Mouse (Mus musculus) liver, embryonic 11.5 days (tissue): ENCODE measurements around the gene Dnajc13. TPM values are rescaled to one million over a fixed set of nuclear protein-coding genes. Genes with fewer than 3 reads are reported as not detected.

Experiments
- ATAC-seq: fragments of 200-750 bp; cut with Nextera tagmentation; replicated peaks from 2 replicates; pipeline ENCODE4 v1.8.0; 2017; ENCODE audit warnings: moderate number of reproducible peaks, mild to moderate bottlenecking, moderate TSS enrichment, moderate library complexity; ENCODE audit not compliant: low FRiP score
- DNase-seq: peaks from one replicate; pipeline ENCODE4 v3.0.0-alpha.2; 2017; ENCODE audit warnings: low spot score
- H3K27ac ChIP-seq: fragments of 300-500 bp; sonication (generic); 2 replicates; pipeline ENCODE4 v1.5.1; 2014; ENCODE audit warnings: mild to moderate bottlenecking, low read depth, low read length, control low read depth
- H3K27me3 ChIP-seq: fragments of 300-500 bp; sonication (generic); replicated peaks from 2 replicates; pipeline ENCODE4 v1.6.1; 2014; ENCODE audit warnings: low read length, mixed read lengths; ENCODE audit not compliant: control insufficient read depth, insufficient read depth
- H3K36me3 ChIP-seq: fragments of 300-500 bp; sonication (generic); 2 replicates; pipeline ENCODE4 v1.6.1; 2014; ENCODE audit warnings: mild to moderate bottlenecking, low read length, moderate library complexity, mixed read lengths; ENCODE audit not compliant: control insufficient read depth, insufficient read depth
- H3K4me1 ChIP-seq: fragments of 300-500 bp; sonication (generic); replicated peaks from 2 replicates; pipeline ENCODE4 v1.6.1; 2014; ENCODE audit warnings: low read length, mixed read lengths; ENCODE audit not compliant: control insufficient read depth, insufficient read depth
- H3K4me2 ChIP-seq: fragments of 300-500 bp; sonication (generic); 2 replicates; pipeline ENCODE4 v1.6.1; 2014; ENCODE audit warnings: mild to moderate bottlenecking, control low read depth, moderate library complexity
- H3K4me3 ChIP-seq: fragments of 300-500 bp; sonication (generic); 2 replicates; pipeline ENCODE4 v1.5.1; 2014; ENCODE audit warnings: low read depth, low read length, control low read depth
- H3K9ac ChIP-seq: fragments of 300-500 bp; sonication (generic); 2 replicates; pipeline ENCODE4 v1.6.1; 2014; ENCODE audit warnings: low read depth, low read length, control low read depth
- H3K9me3 ChIP-seq: fragments of 300-500 bp; sonication (generic); 2 replicates; pipeline ENCODE4 v1.6.1; 2016; ENCODE audit warnings: low read length, inconsistent platforms, mixed read lengths; ENCODE audit not compliant: control insufficient read depth
- WGBS: fragments of 180-500 bp; shearing (Covaris S2); extraction: QIAGEN DNeasy Blood & Tissue Kit; methylation state at CpG from one replicate; pipeline ENCODE4 v1.1.7; 2014; 5-methylcytosine and 5-hydroxymethylcytosine counted together
- polyA plus RNA-seq: library from polyadenylated mRNA; unstranded; fragments of >200 nt; fragmentation: Nextera tagmentation; extraction: Ambion mirVana; gene quantifications from 2 replicates; pipeline ENCODE4 v1.2.1, GENCODE M21; 2014

The Dnajc13 gene
- polyA plus RNA-seq, 1 experiment from 2014 or later = 22.6 TPM

- Histone ChIP-seq H3K9me3 (no peaks in the 10 kb centered on the region), H3K4me3 (no peak overlapping the region), H3K4me1 (no peaks in the 10 kb centered on the region), H3K9ac (no peak overlapping the region), H3K27me3 (no peaks in the 10 kb centered on the region), H3K4me2 (no peak overlapping the region), H3K36me3 (no peaks in the 10 kb centered on the region), H3K27ac (no peak overlapping the region)
- WGBS = 76% methylated on average over 6 of the region's 6 CpGs
- DNase-seq = no peak
- no peak for ATAC-seq
These were observed 15.3 kb downstream of the Dnajc13 start for GRCm38 (mm10) chr9:104247307-104247987.

DNA sequence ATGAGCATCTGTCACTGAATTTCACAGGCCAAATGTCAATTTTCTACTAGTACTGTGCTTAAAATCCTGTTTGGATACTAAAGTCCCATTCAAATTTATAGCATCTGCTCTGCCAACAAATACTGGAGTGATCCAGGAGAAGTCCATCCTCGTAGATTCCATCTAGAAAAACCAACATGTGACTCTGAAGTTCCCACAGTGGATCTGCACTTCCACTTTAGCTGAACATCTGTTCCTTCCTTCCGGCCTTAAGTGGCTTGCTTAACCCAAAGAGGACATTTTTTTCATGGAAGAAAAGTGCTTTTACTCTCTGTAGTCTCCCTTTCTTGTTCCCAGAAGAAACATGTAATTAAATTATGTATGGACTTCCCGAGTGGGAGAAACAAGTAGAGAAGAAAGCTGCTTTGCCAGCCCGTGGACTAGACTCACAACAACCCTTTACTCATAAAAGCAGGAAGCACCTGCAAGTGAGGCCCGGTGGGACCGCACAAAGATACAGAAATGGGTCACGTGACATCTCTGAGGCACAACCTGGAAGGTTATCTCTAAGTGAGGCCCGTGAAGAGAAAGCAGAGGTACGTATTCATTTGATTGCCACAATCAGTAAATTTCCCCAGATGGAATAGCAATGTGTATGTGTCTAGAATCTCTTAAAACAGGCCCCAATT is 18.8 kb downstream of the Dnajc13 start:
- H3K9me3 ChIP-seq = no peaks in the 10 kb centered on the region
- no peak overlapping the region for H3K4me2 ChIP-seq
- no peak overlapping the region for H3K9ac ChIP-seq
- H3K27ac ChIP-seq = no peak overlapping the region
- no peak for ATAC-seq
- H3K36me3 ChIP-seq = peaks cover 2% of the 10 kb centered on the region; the same call in 1 of the 2 replicates
- no peaks in the 10 kb centered on the region for H3K4me1 ChIP-seq
- 61% methylated on average over 9 of the region's 9 CpGs for WGBS
- no peak overlapping the region for H3K4me3 ChIP-seq
- H3K27me3 ChIP-seq = no peaks in the 10 kb centered on the region
- no peak for DNase-seq

DNA sequence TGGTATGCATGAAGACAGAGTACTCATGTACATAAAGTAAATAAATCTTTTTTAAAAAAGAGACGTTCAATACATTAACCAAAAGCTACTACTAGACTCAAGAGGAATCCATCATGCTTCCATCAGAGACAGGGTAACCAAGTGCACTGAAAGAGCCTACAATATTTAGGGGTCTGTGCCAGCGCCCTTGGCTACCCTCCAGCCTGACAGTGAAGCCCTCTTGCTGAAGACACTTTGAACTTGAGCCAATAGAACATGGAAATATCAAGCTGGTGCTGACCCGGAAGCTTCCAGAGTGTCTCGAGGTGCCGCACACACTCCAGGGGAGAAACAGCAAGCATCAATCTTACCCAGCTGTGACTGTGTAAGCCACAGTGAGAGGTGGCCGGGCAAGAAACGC is 22.6 kb downstream of the Dnajc13 start:
- WGBS = 95% methylated on average over 7 of the region's 7 CpGs
- no peaks in the 10 kb centered on the region for H3K27me3 ChIP-seq
- DNase-seq (no peak), ATAC-seq (no peak)
- peaks cover 11% of the 10 kb centered on the region for H3K36me3 ChIP-seq
- no peak overlapping the region for H3K4me3 ChIP-seq
- H3K9me3 ChIP-seq = no peaks in the 10 kb centered on the region
- H3K27ac ChIP-seq = no peak overlapping the region
- no peaks in the 10 kb centered on the region for H3K4me1 ChIP-seq
- no peak overlapping the region for H3K9ac ChIP-seq
- H3K4me2 ChIP-seq = no peak overlapping the region

- Histone ChIP-seq H3K9ac (no peak overlapping the region), H3K4me1 (no peaks in the 10 kb centered on the region), H3K9me3 (no peaks in the 10 kb centered on the region), H3K4me2 (no peak overlapping the region), H3K4me3 (no peak overlapping the region), H3K27me3 (no peaks in the 10 kb centered on the region), H3K36me3 (peaks cover 11% of the 10 kb centered on the region), H3K27ac (no peak overlapping the region)
- no peak for DNase-seq
- ATAC-seq = no peak
- 88% methylated on average over 8 of the region's 8 CpGs for WGBS
These were observed 23.7 kb downstream of the Dnajc13 start for GRCm38 (mm10) chr9:104239076-104239475.

DNA sequence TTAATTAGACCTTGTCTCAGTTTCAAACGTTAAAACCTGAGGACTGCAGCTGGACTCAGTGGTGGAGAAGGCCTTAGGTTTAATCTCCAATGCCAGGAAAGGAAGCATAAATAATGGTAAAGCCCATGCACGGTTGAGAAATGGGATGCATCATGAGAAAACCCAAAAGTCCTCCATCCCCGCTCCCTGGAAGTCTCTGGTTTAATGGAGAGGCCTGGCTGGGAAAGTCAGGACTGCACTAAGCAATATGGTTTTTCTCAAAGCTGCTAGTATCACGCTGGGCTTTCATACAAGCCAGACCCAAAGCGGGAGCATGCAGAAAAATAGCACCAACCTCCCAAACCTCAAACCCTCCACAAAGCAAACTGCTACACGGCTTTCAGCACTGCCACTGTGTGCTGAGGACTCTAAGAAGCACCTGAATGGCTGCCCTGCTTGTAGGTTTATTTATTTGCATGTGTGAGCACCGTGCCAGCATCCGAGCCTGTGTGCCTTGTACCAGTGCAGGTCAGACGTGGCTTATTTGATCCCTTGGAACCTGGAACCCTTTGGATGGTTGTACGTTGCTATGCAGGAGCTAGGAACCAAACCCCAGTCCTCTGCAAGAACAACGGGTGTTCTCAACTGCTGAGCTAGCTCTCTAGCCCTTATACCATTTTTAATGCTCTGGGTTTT is 26.3 kb downstream of the Dnajc13 start:
- Histone ChIP-seq H3K4me3 (no peak overlapping the region), H3K27ac (no peak overlapping the region), H3K27me3 (no peaks in the 10 kb centered on the region), H3K4me1 (no peaks in the 10 kb centered on the region), H3K9ac (no peak overlapping the region), H3K4me2 (no peak overlapping the region), H3K36me3 (peaks cover 24% of the 10 kb centered on the region), H3K9me3 (no peaks in the 10 kb centered on the region)
- WGBS = 93% methylated on average over 11 of the region's 11 CpGs
- DNase-seq (no peak), ATAC-seq (no peak)

- Histone ChIP-seq H3K27me3 (no peaks in the 10 kb centered on the region), H3K36me3 (peaks cover 24% of the 10 kb centered on the region), H3K9ac (no peak overlapping the region), H3K4me3 (no peak overlapping the region), H3K27ac (no peak overlapping the region), H3K4me2 (no peak overlapping the region), H3K9me3 (no peaks in the 10 kb centered on the region), H3K4me1 (no peaks in the 10 kb centered on the region)
- WGBS = 83% methylated on average over 5 of the region's 5 CpGs
- ATAC-seq (no peak), DNase-seq (no peak)
These were observed 27.0 kb downstream of the Dnajc13 start for GRCm38 (mm10) chr9:104235751-104236150.

DNA sequence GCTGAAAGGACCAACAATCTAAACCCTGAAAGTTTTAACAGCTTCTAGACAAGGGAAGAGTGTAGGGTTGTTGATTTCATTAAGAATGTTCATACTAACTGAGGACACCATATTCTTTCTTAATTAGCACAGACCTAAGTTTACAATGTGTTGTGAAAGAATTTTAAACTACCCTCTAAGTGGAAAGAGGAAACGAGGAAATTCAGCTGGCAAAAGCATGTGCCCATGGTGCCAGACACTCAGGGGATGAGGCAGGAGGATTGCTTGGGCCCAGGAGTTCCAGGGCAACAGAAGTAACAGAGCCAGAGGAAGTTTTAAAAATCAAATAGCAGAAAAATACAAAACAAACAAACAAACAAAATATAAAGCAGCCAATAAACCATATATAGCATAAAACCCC is 28.9 kb downstream of the Dnajc13 start:
- DNase-seq (no peak), ATAC-seq (no peak)
- H3K27me3 ChIP-seq = no peaks in the 10 kb centered on the region
- peaks cover 27% of the 10 kb centered on the region for H3K36me3 ChIP-seq
- H3K4me1 ChIP-seq = no peaks in the 10 kb centered on the region
- no peak overlapping the region for H3K4me3 ChIP-seq
- no peak overlapping the region for H3K9ac ChIP-seq
- H3K27ac ChIP-seq = no peak overlapping the region
- no peak overlapping the region for H3K4me2 ChIP-seq
- H3K9me3 ChIP-seq = no peaks in the 10 kb centered on the region
- WGBS = 74% methylated on average over 1 of the region's 1 CpGs

- H3K36me3 ChIP-seq = peaks cover 31% of the 10 kb centered on the region
- ATAC-seq (no peak), DNase-seq (no peak)
- H3K4me3 ChIP-seq = no peak overlapping the region
- H3K9me3 ChIP-seq = no peaks in the 10 kb centered on the region
- H3K27ac ChIP-seq = no peak overlapping the region
- no peaks in the 10 kb centered on the region for H3K4me1 ChIP-seq
- H3K9ac ChIP-seq = no peak overlapping the region
- 87% methylated on average over 5 of the region's 5 CpGs for WGBS
- no peak overlapping the region for H3K4me2 ChIP-seq
- H3K27me3 ChIP-seq = no peaks in the 10 kb centered on the region
These were observed 29.7 kb downstream of the Dnajc13 start for GRCm38 (mm10) chr9:104233060-104233459.
